Mouse (Mus musculus) effector memory CD4-positive, alpha-beta T cell, adult 7 months (primary cell): ENCODE data around the gene Pafah1b1. TPM values are rescaled to one million over a fixed set of nuclear protein-coding genes. Genes with fewer than 3 reads are reported as not detected.

ENCODE experiments used
- polyA plus RNA-seq: library from polyadenylated mRNA; unstranded; fragments of 100-300 nt; shearing (Covaris generic); gene quantifications from one replicate; pipeline ENCODE4 v1.2.1, GENCODE M21; 2017

Gene Pafah1b1
- 87.5 TPM for polyA plus RNA-seq

DNA sequence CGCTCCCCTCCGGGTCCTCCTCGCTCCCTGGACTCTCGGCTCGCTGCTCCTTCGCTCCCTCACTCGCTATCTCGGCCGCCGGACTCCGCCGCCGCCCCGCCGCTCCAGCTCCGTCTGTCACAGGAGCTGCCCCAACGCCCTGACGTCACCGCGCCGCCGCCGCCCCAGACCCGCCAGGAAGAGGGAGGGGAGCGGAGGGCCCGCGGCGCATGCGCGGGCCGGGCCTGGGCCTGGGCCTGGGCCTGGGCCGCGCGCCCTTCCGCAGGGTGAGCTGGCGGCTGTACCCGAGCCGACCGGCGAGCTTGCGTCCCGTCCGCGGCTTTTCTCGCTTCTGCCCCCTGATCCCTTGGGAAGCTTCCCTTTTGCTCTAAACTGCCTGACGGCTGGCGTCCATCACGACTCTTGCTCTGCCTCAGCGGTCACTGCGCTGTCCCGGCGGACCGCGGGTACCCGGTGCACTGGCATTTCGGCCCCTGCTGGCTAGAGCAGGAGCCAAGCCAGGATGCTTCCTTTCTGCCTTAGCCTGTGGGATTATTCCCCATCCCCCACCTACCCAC lies at the start of gene Pafah1b1:
Gene Pafah1b1, minus strand, starts transcription at position 436 of the 557 bp plus-strand sequence.

DNA sequence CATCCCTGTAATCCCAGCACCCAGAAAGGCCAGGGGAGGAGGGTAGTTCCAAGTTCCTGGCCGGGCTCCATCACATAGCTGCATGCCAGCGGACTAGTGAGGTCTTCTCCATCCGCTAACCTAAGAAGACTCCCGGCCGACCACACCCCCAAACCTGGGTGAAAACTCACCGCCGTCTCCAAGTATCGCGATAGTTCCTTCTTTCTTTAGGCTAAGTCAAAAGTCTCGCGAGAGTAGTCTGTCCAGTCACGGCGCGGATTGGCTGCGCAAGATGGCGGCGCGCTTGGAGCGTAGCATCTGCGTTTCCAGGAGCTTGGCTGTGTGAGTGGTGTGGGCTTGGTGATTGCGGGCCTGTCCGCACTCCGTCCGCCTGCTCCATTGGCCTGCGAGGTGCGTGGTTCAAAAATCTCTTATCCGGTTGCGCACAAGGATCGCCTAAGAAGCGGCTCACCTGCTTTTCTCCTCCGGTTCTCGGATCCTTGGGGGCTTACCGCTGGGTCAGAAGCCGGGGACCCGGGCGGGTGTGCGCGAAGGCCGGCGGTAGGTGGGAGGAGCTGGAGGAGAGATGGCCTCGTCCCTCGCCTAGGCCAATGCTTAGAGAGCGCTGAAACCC lies 46.2 kb upstream of the Pafah1b1 start, which contains the start of gene Mettl16:
Gene Mettl16, plus strand, starts transcription at position 236 of the 613 bp plus-strand sequence.

DNA sequence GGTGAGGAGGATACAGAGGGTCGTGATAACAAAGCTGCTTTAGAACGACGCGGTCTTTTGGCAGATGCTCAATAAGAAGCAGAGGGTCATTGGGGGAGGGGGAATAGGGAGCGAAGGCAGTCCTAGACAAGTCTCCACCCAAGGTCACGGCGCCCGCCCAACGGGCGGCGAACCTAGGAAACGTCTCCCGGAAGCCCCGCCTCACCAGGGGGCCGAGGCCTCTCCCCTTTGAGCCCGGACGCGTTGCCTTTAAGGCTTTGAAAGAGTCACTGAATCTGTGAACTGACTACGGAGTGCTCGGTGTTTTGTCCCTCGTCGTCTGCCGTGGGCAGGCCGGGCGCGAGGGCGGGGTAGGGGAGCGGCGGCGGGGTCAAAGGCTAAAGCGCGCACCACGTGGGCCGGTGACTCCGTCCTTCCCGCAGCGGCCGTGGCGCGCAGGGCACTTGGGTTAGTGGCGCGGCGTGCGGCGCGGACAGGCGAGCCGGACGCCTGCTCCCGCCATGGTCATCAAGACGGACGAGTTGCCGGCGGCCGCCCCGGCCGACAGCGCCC lies 75.3 kb downstream of the Pafah1b1 start, which contains the start of gene Cluh:
Gene Cluh, plus strand, starts transcription at position 401 of the 552 bp plus-strand sequence.

Other genes with a start within 250 kb of the Pafah1b1 start
- 15.3 TPM for gene Rap1gap2, start 113.8 kb downstream of the Pafah1b1 start, polyA plus RNA-seq
- 0.12 TPM for gene Ccdc92b, start 105.1 kb downstream of the Pafah1b1 start, polyA plus RNA-seq
- gene Cluh, start 75.2 kb downstream of the Pafah1b1 start, polyA plus RNA-seq, result 27.0 TPM
- 29.5 TPM for gene Mettl16, start 46.2 kb upstream of the Pafah1b1 start, polyA plus RNA-seq
- gene Mnt, start 106.2 kb upstream of the Pafah1b1 start, polyA plus RNA-seq, result 12.5 TPM
- 5.6 TPM for gene Sgsm2, start 172.4 kb upstream of the Pafah1b1 start, polyA plus RNA-seq
- 40.3 TPM for gene Tsr1, start 173.4 kb upstream of the Pafah1b1 start, polyA plus RNA-seq
- 28.4 TPM for gene Smg6, start 201.2 kb upstream of the Pafah1b1 start, polyA plus RNA-seq
- 3.5 TPM for gene Srr, start 201.3 kb upstream of the Pafah1b1 start, polyA plus RNA-seq